Mouse (Mus musculus): ENCODE measurements around the gene Clasp2. TPM values are rescaled to one million over a fixed set of nuclear protein-coding genes. Genes with fewer than 3 reads are reported as not detected.
"Not testable (repeated sequence)": the region's sequence is repeated elsewhere in the genome, so short reads cannot be mapped to it uniquely, and the experiment has no call there.

Gene Clasp2
- total RNA-seq, 2 experiments from 2014 or later, result 38.9 to 46.2 TPM

GRCm38 (mm10) chr9:113743291-113743690, 2.0 kb downstream of the Clasp2 start:
- no peak for DNase-seq
- intact Hi-C loops (cut with DNase I), result loop anchor here (5.0 kb wide), 1 partner anchor 104 kb away; no protein-coding TSS in a partner anchor

- DNase-seq, result no peak
These were observed 8.1 kb downstream of the Clasp2 start for GRCm38 (mm10) chr9:113749356-113749755.

GRCm38 (mm10) chr9:113755888-113756719, 14.8 kb downstream of the Clasp2 start:
- intact Hi-C loops (cut with DNase I), result no loop called here
- no peak for DNase-seq

More at GRCm38 (mm10) chr9:113749356-113749755, 8.1 kb downstream of the Clasp2 start:
- intact Hi-C loops (cut with DNase I), result no loop called here

GRCm38 (mm10) chr9:113758472-113758871, 17.2 kb downstream of the Clasp2 start:
- DNase-seq, result no peak
- intact Hi-C loops (cut with DNase I), result no loop called here

- intact Hi-C loops (cut with DNase I), result no loop called here
- no peak for DNase-seq
These were observed 18.4 kb downstream of the Clasp2 start for GRCm38 (mm10) chr9:113759684-113760083.

GRCm38 (mm10) chr9:113762389-113762788, 21.1 kb downstream of the Clasp2 start:
- intact Hi-C loops (cut with DNase I), result no loop called here
- DNase-seq, result no peak

- intact Hi-C loops (cut with DNase I), result no loop called here
These were observed 21.9 kb downstream of the Clasp2 start for GRCm38 (mm10) chr9:113763123-113763522.

GRCm38 (mm10) chr9:113770640-113771039, 29.4 kb downstream of the Clasp2 start:
- intact Hi-C loops (cut with DNase I), result no loop called here

More at GRCm38 (mm10) chr9:113763123-113763522, 21.9 kb downstream of the Clasp2 start:
- DNase-seq, result no peak

GRCm38 (mm10) chr9:113780863-113781262, 39.6 kb downstream of the Clasp2 start:
- DNase-seq, result no peak
- intact Hi-C loops (cut with DNase I), result no loop called here

More at GRCm38 (mm10) chr9:113770640-113771039, 29.4 kb downstream of the Clasp2 start:
- DNase-seq, result no peak

GRCm38 (mm10) chr9:113782362-113783005, 41.2 kb downstream of the Clasp2 start:
- intact Hi-C loops (cut with DNase I), result no loop called here
- DNase-seq, result no peak

GRCm38 (mm10) chr9:113783674-113784073, 42.4 kb downstream of the Clasp2 start:
- no peak for DNase-seq
- intact Hi-C loops (cut with DNase I), result no loop called here

GRCm38 (mm10) chr9:113789283-113789682, 48.0 kb downstream of the Clasp2 start:
- intact Hi-C loops (cut with DNase I); DNase-seq: not testable (repeated sequence)

- intact Hi-C loops (cut with DNase I), result no loop called here
- DNase-seq, result peak; percentile 47
These were observed 51.6 kb downstream of the Clasp2 start for GRCm38 (mm10) chr9:113792651-113793512.

GRCm38 (mm10) chr9:113793513-113793905, 52.2 kb downstream of the Clasp2 start:
- intact Hi-C loops (cut with DNase I), result no loop called here
- no peak for DNase-seq

- DNase-seq, result no peak
- intact Hi-C loops (cut with DNase I), result no loop called here
These were observed 52.7 kb downstream of the Clasp2 start for GRCm38 (mm10) chr9:113793966-113794365.

GRCm38 (mm10) chr9:113797206-113797605, 55.9 kb downstream of the Clasp2 start:
- no peak for DNase-seq
- intact Hi-C loops (cut with DNase I), result no loop called here

- intact Hi-C loops (cut with DNase I), result no loop called here
- DNase-seq, result no peak
These were observed 59.4 kb downstream of the Clasp2 start for GRCm38 (mm10) chr9:113800671-113801070.

GRCm38 (mm10) chr9:113802734-113803133, 61.5 kb downstream of the Clasp2 start:
- intact Hi-C loops (cut with DNase I), result no loop called here
- DNase-seq, result no peak

- DNase-seq, result no peak
- intact Hi-C loops (cut with DNase I), result no loop called here
These were observed 62.5 kb downstream of the Clasp2 start for GRCm38 (mm10) chr9:113803751-113804150.

- intact Hi-C loops (cut with DNase I), result no loop called here
- DNase-seq, result no peak
These were observed 64.1 kb downstream of the Clasp2 start for GRCm38 (mm10) chr9:113805359-113805758.

GRCm38 (mm10) chr9:113811327-113811726, 70.1 kb downstream of the Clasp2 start:
- intact Hi-C loops (cut with DNase I), result no loop called here
- DNase-seq, result no peak
